Mouse (Mus musculus) liver, embryonic 18 days (tissue): ENCODE measurements around the gene Olfr586. TPM values are rescaled to one million over a fixed set of nuclear protein-coding genes. Genes with fewer than 3 reads are reported as not detected.

ENCODE experiments used
- polyA plus RNA-seq: library from polyadenylated mRNA; depleted of rRNA; stranded (reverse); fragments of >200 nt; gene quantifications from 2 replicates; pipeline ENCODE4 v1.2.3, GENCODE M21; 2012; rRNA removed

Olfr586 gene
- not detected in 2 replicates for polyA plus RNA-seq

GRCm38 (mm10) chr7:103125538-103125937 is at the start of gene Olfr586:
Olfr586 (minus strand) TSS chr7:103125638.

GRCm38 (mm10) chr7:103156256-103156655 is 30.8 kb upstream of the Olfr586 start, which contains the start of gene Olfr589:
Olfr589 (minus strand) TSS chr7:103156356.

DNA sequence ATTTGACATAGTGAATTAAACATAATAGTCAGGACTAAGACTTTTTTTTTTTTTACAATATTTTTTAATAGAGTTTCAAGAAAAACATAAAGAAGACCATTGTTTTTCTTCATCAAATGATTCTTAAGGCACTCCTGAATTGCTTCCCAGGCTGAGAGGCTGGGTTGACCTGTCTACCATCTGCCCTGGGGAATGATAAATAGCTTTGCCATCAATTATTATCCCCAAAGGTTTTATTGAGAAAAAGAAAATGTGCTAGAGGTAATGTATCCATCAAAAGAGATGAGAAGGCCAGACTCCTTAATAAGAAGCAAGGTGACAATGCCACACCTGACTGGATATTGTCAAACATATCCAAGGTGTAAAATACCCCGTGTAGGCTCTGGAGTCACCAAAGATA is 15.1 kb upstream of the Olfr586 start, which contains the start of gene Olfr588-ps1:
TSS of gene Olfr588-ps1 (plus strand) at position 301 of the 400 bp plus-strand sequence.

GRCm38 (mm10) chr7:103097420-103097819 is 28.0 kb downstream of the Olfr586 start, which contains the start of gene Olfr585:
Olfr585 (plus strand) TSS chr7:103097720.

DNA sequence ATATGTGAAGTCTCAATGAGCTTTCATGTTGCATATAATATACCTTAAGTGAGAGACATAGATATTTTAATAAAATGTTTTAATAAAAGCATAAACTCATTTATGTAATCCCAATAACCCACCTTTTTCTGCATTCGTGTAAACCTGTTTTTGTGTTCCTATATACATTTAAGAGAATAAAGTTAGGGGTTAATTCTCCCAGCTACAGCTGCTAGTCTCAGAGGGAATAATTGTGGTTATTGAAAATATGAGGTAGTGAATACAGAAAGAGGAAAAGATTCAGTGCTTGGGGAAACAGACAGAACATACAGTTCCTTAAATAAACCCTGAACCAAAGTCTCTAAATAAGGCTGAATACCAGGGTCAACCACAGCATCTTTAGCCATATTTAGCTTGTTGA is 43.9 kb downstream of the Olfr586 start, which contains the start of gene Olfr584:
TSS of gene Olfr584 (plus strand) at position 301 of the 400 bp plus-strand sequence.

Other genes starting within 250 kb of the Olfr586 start
- gene Olfr568, start 248.5 kb downstream of the Olfr586 start, polyA plus RNA-seq = not detected in 2 replicates
- gene Olfr569, start 234.8 kb downstream of the Olfr586 start, polyA plus RNA-seq = not detected in 2 replicates
- gene Olfr570, start 231.1 kb downstream of the Olfr586 start, polyA plus RNA-seq = not detected in 2 replicates
- not detected in 2 replicates for gene Olfr571, start 208.1 kb downstream of the Olfr586 start, polyA plus RNA-seq
- gene Olfr572, start 201.2 kb downstream of the Olfr586 start, polyA plus RNA-seq = not detected in 2 replicates
- not detected in 2 replicates for gene Olfr573-ps1, start 183.1 kb downstream of the Olfr586 start, polyA plus RNA-seq
- not detected in 2 replicates for gene Olfr574, start 177.2 kb downstream of the Olfr586 start, polyA plus RNA-seq
- gene Olfr575, start 166.9 kb downstream of the Olfr586 start, polyA plus RNA-seq = not detected in 2 replicates
- gene Olfr576, start 163.0 kb downstream of the Olfr586 start, polyA plus RNA-seq = not detected in 2 replicates
- not detected in 2 replicates for gene Olfr577, start 149.7 kb downstream of the Olfr586 start, polyA plus RNA-seq
- not detected in 2 replicates for gene Olfr578, start 136.3 kb downstream of the Olfr586 start, polyA plus RNA-seq
- gene Olfr582, start 87.6 kb downstream of the Olfr586 start, polyA plus RNA-seq = not detected in 2 replicates
- not detected in 2 replicates for gene Olfr583, start 74.3 kb downstream of the Olfr586 start, polyA plus RNA-seq
- gene Olfr584, start 43.8 kb downstream of the Olfr586 start, polyA plus RNA-seq = not detected in 2 replicates
- gene Olfr585, start 27.9 kb downstream of the Olfr586 start, polyA plus RNA-seq = not detected in 2 replicates
- gene Olfr588-ps1, start 15.2 kb upstream of the Olfr586 start, polyA plus RNA-seq = not detected in 2 replicates
- not detected in 2 replicates for gene Olfr589, start 30.7 kb upstream of the Olfr586 start, polyA plus RNA-seq
- not detected in 2 replicates for gene Olfr591, start 52.7 kb upstream of the Olfr586 start, polyA plus RNA-seq
- not detected in 2 replicates for gene Olfr592, start 59.2 kb upstream of the Olfr586 start, polyA plus RNA-seq
- gene Olfr593, start 86.2 kb upstream of the Olfr586 start, polyA plus RNA-seq = not detected in 2 replicates
- not detected in 2 replicates for gene Olfr594, start 91.4 kb upstream of the Olfr586 start, polyA plus RNA-seq
- not detected in 2 replicates for gene Usp17ld, start 126.9 kb upstream of the Olfr586 start, polyA plus RNA-seq
- gene Olfr596, start 180.0 kb upstream of the Olfr586 start, polyA plus RNA-seq = not detected in 2 replicates
- gene Olfr597, start 190.7 kb upstream of the Olfr586 start, polyA plus RNA-seq = not detected in 2 replicates
- gene Olfr598, start 197.9 kb upstream of the Olfr586 start, polyA plus RNA-seq = not detected in 2 replicates
- not detected in 2 replicates for gene Olfr599, start 210.3 kb upstream of the Olfr586 start, polyA plus RNA-seq
- gene Olfr600, start 224.0 kb upstream of the Olfr586 start, polyA plus RNA-seq = not detected in 2 replicates
- not detected in 2 replicates for gene Olfr601, start 237.0 kb upstream of the Olfr586 start, polyA plus RNA-seq